Mouse (Mus musculus): ENCODE data around the gene Clic5. TPM values are rescaled to one million over a fixed set of nuclear protein-coding genes. Genes with fewer than 3 reads are reported as not detected.

The Clic5 gene
- polyA plus RNA-seq, 1 experiment from 2014 or later, result 9.0 TPM

DNA sequence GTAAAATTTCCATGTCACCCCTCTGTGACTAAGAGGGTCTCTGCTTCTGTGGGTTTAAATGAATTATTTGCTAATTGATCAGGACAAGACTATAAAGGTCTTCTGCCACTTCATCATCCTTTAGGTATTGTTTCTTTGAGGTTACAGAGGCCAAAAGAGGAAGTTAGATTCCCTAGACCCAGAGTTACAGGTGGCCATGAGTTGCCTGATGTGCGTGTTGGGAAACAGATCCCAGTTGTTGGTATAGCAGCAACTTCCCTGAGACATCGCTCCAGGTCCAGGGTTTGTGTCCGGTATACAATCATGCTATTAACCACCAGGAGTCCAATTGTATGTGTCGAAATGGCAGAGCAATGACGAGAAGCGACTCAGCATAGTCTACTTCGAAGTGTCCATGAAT, 81.7 kb downstream of the Clic5 start:
- no peaks in the 10 kb centered on the region for H3K4me1 ChIP-seq
- peaks cover 27% of the 10 kb centered on the region for H3K36me3 ChIP-seq
- H3K27me3 ChIP-seq (replicated peaks), result no peaks in the 10 kb centered on the region
- no peak overlapping the region for H3K4me3 ChIP-seq
- no peak for ATAC-seq (ENCODE audit: extremely low read depth, insufficient number of reproducible peaks, low FRiP score, low TSS enrichment)
- H3K9me3 ChIP-seq, result no peaks in the 10 kb centered on the region
- WGBS, result 83% methylated on average over 7 of the region's 7 CpGs
- H3K27ac ChIP-seq (replicated peaks), result no peak overlapping the region
- H3K9ac ChIP-seq, result no peak overlapping the region
- no peak overlapping the region for H3K4me2 ChIP-seq

DNA sequence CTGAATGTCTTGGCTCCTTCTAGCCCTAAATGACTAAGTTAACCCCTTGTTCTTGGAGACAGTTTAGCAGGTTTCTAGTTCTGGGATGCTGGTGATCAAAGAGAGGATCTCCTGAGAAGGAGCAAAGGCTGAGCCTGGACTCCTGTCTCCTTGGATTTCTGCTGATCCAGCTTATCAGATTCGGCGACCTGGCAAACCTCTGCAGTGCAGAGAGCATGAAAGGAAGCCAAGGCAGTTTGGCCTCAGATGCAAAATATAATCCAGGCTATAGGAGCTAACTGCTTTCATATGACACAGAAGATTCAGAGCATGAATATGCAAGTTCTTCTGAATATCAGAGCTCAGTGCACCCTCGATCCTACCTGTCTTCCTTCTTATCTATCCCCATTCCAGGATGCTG, 83.0 kb downstream of the Clic5 start:
- H3K4me2 ChIP-seq, result no peak overlapping the region
- H3K9me3 ChIP-seq, result no peaks in the 10 kb centered on the region
- no peak overlapping the region for H3K27ac ChIP-seq (replicated peaks)
- WGBS, result 74% methylated on average over 3 of the region's 3 CpGs
- H3K4me3 ChIP-seq, result no peak overlapping the region
- H3K27me3 ChIP-seq (replicated peaks), result no peaks in the 10 kb centered on the region
- no peak for ATAC-seq (ENCODE audit: extremely low read depth, insufficient number of reproducible peaks, low FRiP score, low TSS enrichment)
- peaks cover 35% of the 10 kb centered on the region for H3K36me3 ChIP-seq
- no peak overlapping the region for H3K9ac ChIP-seq
- H3K4me1 ChIP-seq, result no peaks in the 10 kb centered on the region

DNA sequence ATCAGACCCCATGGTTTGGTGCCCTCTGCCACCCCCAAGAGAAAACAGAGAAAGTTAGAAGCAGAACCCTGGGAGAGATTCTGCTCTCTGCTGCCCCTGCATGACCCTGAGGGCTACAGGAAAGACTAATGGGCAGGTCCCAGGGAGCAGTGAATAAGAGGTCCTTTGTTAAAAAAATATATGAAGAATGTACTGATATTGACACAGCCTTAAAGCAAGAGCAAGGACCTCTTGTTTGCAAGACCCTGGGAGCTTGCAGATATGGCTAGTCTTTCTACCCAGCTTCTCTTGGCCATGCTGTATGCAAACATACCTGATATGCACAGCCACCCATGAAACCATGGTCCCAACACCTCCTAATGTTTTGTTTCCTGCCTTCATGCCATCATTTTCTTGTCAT, 86.4 kb downstream of the Clic5 start:
- no peak overlapping the region for H3K4me2 ChIP-seq
- H3K4me1 ChIP-seq, result no peaks in the 10 kb centered on the region
- no peaks in the 10 kb centered on the region for H3K9me3 ChIP-seq
- H3K9ac ChIP-seq, result no peak overlapping the region
- ATAC-seq (ENCODE audit: extremely low read depth, insufficient number of reproducible peaks, low FRiP score, low TSS enrichment), result no peak
- H3K27me3 ChIP-seq (replicated peaks), result no peaks in the 10 kb centered on the region
- H3K4me3 ChIP-seq, result no peak overlapping the region
- peaks cover 32% of the 10 kb centered on the region for H3K36me3 ChIP-seq
- no peak overlapping the region for H3K27ac ChIP-seq (replicated peaks)

DNA sequence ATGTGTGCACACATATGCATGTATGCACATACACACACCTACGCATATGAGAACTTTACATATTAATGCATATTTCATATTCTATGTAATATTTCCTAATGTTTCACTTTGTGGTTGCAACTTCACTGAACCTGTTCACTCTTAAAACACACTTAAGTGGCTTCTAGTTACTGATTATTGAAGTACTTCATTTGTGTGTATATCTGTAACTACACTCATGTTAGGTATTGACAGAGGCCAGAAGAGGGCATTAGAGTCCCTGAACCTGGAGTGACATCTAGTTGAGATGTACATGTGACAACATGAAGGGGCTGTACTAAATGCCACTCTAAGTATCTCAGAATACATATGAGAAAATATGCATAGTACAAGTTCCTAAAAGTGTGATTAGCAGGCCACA, 99.9 kb downstream of the Clic5 start:
- Histone ChIP-seq H3K4me3 (no peak overlapping the region), H3K36me3 (no peaks in the 10 kb centered on the region), H3K4me1 (no peaks in the 10 kb centered on the region), H3K9ac (no peak overlapping the region), H3K4me2 (no peak overlapping the region), H3K9me3 (0 out of 2 replicates have a peak, but pooled peaks cover under 1% of the 10 kb centered on the region), H3K27ac (replicated peaks) (no peak overlapping the region), H3K27me3 (replicated peaks) (no peaks in the 10 kb centered on the region)
- WGBS, result 88% methylated on average over 1 of the region's 1 CpGs
- ATAC-seq (ENCODE audit: extremely low read depth, insufficient number of reproducible peaks, low FRiP score, low TSS enrichment), result no peak

DNA sequence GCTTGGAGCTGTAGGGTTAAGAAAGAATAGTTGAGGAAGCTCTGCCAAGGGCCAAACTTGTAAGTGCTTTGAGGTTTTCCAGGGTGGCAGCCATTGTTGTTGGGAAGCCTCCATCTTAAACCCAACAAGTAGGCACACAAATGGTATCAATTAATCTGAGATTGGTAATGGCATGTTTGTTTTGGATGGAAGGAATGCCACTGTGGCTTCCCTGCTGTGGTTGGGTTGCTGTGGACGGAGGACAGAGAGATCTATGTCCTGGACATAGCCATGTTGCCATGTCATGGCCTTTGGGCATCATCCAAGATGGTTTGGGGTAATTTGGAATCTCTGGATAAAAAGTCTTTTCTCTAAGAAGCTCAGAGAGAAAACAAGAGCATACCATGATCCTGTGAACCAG, 108.8 kb downstream of the Clic5 start:
- Histone ChIP-seq H3K9ac (no peak overlapping the region), H3K4me1 (peaks cover 21% of the 10 kb centered on the region), H3K9me3 (0 out of 2 replicates have a peak, but pooled peaks cover 5% of the 10 kb centered on the region), H3K27ac (replicated peaks) (no peak overlapping the region), H3K27me3 (replicated peaks) (peaks cover 15% of the 10 kb centered on the region; the same call in 1 of the 2 replicates), H3K4me3 (no peak overlapping the region), H3K4me2 (no peak overlapping the region), H3K36me3 (no peaks in the 10 kb centered on the region)
- no peak for ATAC-seq (ENCODE audit: extremely low read depth, insufficient number of reproducible peaks, low FRiP score, low TSS enrichment)
- WGBS, result 76% methylated on average over 1 of the region's 1 CpGs

DNA sequence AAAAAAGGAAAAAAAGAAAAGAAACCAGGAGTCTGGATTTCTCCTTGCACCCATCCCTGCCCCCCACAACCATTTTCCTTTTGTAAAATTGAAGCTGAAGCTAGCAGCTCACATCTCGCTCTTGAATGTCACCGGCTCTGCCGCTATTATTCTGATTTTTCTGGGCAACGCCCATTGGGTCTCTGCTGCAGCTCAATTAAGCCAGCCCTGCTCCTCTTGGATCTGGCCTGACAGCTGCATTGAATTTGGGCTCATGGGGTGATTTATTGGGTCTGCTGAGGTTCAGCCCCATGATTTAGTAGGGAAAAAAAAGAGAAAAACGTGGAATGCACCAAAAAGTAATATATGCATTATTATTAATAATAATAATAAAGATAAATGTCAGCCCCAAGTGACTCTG, 111.9 kb downstream of the Clic5 start:
- no peak for ATAC-seq (ENCODE audit: extremely low read depth, insufficient number of reproducible peaks, low FRiP score, low TSS enrichment)
- Histone ChIP-seq H3K27me3 (replicated peaks) (peaks cover 22% of the 10 kb centered on the region), H3K9ac (no peak overlapping the region), H3K4me1 (peaks cover 22% of the 10 kb centered on the region), H3K4me2 (peak overlapping the region; percentile 58), H3K27ac (replicated peaks) (peak overlapping the region; percentile 44), H3K4me3 (no peak overlapping the region), H3K9me3 (no peaks in the 10 kb centered on the region), H3K36me3 (no peaks in the 10 kb centered on the region)
- WGBS, result 29% methylated on average over 5 of the region's 5 CpGs

DNA sequence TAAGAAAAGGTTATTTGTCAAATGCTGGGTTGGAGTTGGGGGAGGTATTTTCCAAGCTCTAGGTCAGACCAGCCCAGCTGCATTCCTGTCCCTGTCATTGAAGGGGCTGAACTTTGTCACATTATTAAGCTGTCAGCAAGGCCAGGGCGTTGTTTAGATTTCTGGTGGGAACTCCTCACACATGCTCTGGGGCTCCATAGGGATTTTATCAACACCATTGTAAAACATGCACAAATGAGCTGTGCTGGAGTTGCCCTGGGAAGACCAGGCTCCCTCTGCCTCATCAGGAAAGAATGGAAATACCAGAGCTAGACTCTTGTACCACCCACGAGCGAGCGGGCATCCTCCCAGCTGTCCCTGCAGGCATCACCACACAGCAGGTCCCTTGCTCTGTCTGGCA, 112.3 kb downstream of the Clic5 start:
- Histone ChIP-seq H3K9me3 (no peaks in the 10 kb centered on the region), H3K36me3 (no peaks in the 10 kb centered on the region), H3K9ac (no peak overlapping the region), H3K27ac (replicated peaks) (peak overlapping the region; percentile 61), H3K4me1 (peaks cover 22% of the 10 kb centered on the region), H3K4me3 (peak overlapping the region; percentile 16), H3K27me3 (replicated peaks) (peaks cover 25% of the 10 kb centered on the region), H3K4me2 (peak overlapping the region; percentile 58)
- WGBS, result 4% methylated on average over 4 of the region's 4 CpGs
- ATAC-seq (ENCODE audit: extremely low read depth, insufficient number of reproducible peaks, low FRiP score, low TSS enrichment), result peak; percentile 80

DNA sequence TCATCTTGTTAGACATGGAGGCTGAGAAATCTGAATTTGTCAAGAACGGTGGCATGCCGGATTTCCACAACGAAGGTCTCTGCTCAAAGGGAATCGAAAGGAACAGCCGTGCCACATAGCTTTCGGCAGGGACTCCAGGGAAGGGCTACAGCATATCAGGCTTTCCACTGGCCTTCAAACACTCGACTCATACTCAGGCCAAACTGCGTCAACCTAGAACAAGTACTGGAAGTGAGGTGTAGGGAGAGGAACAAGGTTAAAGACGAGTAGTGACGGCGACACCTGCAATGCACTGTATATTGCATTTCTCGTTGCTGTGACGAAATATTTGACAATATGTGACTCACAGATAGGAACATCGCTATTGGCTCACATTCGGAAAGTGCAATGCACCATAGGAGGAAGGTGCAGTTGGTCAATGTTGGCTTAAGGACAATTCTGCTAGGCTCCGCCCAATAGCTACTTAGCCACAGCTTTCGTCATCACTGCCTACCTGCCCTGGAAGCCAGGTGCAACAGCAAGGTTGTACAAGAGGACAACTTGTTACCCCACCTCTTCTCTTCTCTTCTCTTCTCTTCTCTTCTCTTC, 112.9 kb downstream of the Clic5 start:
- peak overlapping the region; percentile 61 for H3K27ac ChIP-seq (replicated peaks)
- ATAC-seq (ENCODE audit: extremely low read depth, insufficient number of reproducible peaks, low FRiP score, low TSS enrichment), result no peak
- H3K27me3 ChIP-seq (replicated peaks), result peaks cover 29% of the 10 kb centered on the region
- H3K4me1 ChIP-seq, result peaks cover 22% of the 10 kb centered on the region
- H3K9ac ChIP-seq, result no peak overlapping the region
- peak overlapping the region; percentile 58 for H3K4me2 ChIP-seq
- no peaks in the 10 kb centered on the region for H3K36me3 ChIP-seq
- no peaks in the 10 kb centered on the region for H3K9me3 ChIP-seq
- H3K4me3 ChIP-seq, result peak overlapping the region; percentile 16
- 43% methylated on average over 17 of the region's 17 CpGs for WGBS

DNA sequence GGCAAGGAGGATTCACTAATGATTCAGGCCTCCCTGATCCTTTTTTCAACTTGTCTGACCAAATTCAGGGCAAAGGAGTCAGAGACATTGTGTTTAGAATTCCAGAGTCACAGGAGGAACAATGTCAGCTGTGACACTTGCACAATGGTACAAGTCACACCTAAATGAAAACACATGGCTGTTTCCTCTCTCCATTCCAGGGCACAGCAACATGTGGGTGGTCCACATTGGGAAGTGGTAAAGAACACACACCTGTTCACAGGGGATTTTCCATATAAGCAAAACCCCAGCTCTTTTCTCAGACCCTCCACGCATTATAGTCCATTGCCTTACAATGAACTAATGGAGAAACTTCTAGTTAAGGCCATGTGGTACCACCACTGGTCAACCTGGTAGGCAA, 115.7 kb downstream of the Clic5 start:
- Histone ChIP-seq H3K4me1 (peaks cover 28% of the 10 kb centered on the region), H3K4me3 (no peak overlapping the region), H3K27ac (replicated peaks) (no peak overlapping the region), H3K9ac (no peak overlapping the region), H3K9me3 (no peaks in the 10 kb centered on the region), H3K36me3 (no peaks in the 10 kb centered on the region), H3K27me3 (replicated peaks) (peaks cover 35% of the 10 kb centered on the region), H3K4me2 (no peak overlapping the region)
- 92% methylated on average over 1 of the region's 1 CpGs for WGBS
- no peak for ATAC-seq (ENCODE audit: extremely low read depth, insufficient number of reproducible peaks, low FRiP score, low TSS enrichment)

DNA sequence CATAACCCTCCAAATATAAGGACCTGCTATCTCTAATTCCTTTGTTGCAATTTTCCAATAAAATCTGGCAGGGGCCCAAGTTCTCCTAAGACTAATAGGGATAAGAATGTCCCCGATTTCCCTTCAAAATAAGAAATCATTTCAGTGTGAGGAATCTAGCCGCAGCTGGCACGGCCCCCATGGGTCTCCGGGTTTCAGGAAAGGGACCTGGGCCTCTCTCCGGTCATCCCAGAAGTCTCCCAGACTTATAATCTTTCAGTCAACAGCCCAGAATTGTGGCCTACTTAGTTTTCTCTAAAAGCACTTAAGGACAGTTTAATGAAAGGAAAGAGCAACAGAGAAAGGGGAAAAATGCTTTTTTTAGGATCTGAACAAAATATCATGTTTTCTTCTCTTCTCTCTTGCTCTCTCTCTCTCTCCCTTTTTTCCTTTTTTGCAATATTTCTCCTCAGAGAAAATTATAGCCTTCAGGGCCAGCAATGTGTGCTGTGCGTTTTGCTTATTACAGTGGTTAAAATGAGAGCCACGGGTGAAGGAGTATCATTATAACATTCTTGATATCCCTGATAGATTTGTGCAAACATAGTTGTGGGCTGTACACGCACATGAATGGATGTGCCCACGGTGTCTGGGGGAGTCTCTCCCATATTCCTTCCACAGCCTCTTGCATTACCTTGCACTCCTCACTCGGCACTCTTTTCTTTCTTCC, 121.7 kb downstream of the Clic5 start:
- Histone ChIP-seq H3K4me1 (peaks cover 6% of the 10 kb centered on the region), H3K9me3 (no peaks in the 10 kb centered on the region), H3K27me3 (replicated peaks) (peaks cover 28% of the 10 kb centered on the region), H3K4me3 (no peak overlapping the region), H3K36me3 (no peaks in the 10 kb centered on the region), H3K4me2 (no peak overlapping the region), H3K27ac (replicated peaks) (no peak overlapping the region), H3K9ac (no peak overlapping the region)
- WGBS, result 70% methylated on average over 10 of the region's 10 CpGs
- no peak for ATAC-seq (ENCODE audit: extremely low read depth, insufficient number of reproducible peaks, low FRiP score, low TSS enrichment)

DNA sequence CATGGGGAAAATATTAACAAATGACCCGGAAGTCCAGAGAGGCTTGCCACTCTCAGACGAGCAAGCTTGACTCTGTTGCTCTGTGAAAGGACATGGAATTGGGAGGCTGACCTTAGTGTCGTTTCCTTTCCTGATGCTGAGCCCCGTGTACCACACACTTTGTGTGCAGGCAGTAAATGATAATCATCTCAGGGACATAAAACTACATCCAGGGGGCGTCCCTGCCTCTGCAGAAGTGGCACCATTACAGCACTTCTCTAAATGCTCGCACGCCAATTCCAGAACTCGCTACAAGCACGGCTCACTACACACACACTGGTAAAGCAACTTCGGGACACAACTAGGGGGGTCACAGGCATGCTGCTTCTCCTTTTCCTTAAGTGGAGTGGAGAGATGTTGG, 136.9 kb downstream of the Clic5 start:
- Histone ChIP-seq H3K9me3 (no peaks in the 10 kb centered on the region), H3K4me1 (no peaks in the 10 kb centered on the region), H3K36me3 (no peaks in the 10 kb centered on the region), H3K9ac (no peak overlapping the region), H3K27me3 (replicated peaks) (no peaks in the 10 kb centered on the region; the same call in 1 of the 2 replicates), H3K4me2 (no peak overlapping the region), H3K4me3 (no peak overlapping the region), H3K27ac (replicated peaks) (no peak overlapping the region)
- no peak for ATAC-seq (ENCODE audit: extremely low read depth, insufficient number of reproducible peaks, low FRiP score, low TSS enrichment)
- WGBS, result 74% methylated on average over 10 of the region's 10 CpGs

Data from heart, embryonic 13.5 days (tissue).